Mouse (Mus musculus) heart, adult 18-20 months (tissue): ENCODE data around the gene Tmem198. TPM values are rescaled to one million over a fixed set of nuclear protein-coding genes. Genes with fewer than 3 reads are reported as not detected.

Source experiments
- DNase-seq, 2 experiments: peaks; one replicate each; pipeline ENCODE4 v3.0.0; 2021 to 2022; ENCODE audit warnings: mixed read lengths in 1 of 2
- long read RNA-seq, 2 experiments: library from polyadenylated mRNA; stranded (forward); transcript quantifications; one replicate each; pipeline ENCODE4 v2.0.0; 2021
- total RNA-seq, 2 experiments: library from RNA; stranded (reverse); gene quantifications; 2 replicates each; pipeline ENCODE4 v1.2.3; 2021

Gene Tmem198
- under 1 TPM; 0.30 to 0.46 TPM for total RNA-seq
- long read RNA-seq, experiment 1, partial matches to known transcripts = 0 of 2 reads
- long read RNA-seq, experiment 1, other reads (novel, unspliced or antisense) = 0 of 2 reads
- long read RNA-seq, experiment 2 = 0 reads

GRCm38 (mm10) chr1:75478916-75479634, at the start of gene Tmem198, which contains the start of gene Chpf:
Tmem198 (plus strand) TSS chr1:75479532.
Chpf (minus strand) TSS chr1:75479307.
- DNase-seq = peak; percentile 95 to 96

DNA sequence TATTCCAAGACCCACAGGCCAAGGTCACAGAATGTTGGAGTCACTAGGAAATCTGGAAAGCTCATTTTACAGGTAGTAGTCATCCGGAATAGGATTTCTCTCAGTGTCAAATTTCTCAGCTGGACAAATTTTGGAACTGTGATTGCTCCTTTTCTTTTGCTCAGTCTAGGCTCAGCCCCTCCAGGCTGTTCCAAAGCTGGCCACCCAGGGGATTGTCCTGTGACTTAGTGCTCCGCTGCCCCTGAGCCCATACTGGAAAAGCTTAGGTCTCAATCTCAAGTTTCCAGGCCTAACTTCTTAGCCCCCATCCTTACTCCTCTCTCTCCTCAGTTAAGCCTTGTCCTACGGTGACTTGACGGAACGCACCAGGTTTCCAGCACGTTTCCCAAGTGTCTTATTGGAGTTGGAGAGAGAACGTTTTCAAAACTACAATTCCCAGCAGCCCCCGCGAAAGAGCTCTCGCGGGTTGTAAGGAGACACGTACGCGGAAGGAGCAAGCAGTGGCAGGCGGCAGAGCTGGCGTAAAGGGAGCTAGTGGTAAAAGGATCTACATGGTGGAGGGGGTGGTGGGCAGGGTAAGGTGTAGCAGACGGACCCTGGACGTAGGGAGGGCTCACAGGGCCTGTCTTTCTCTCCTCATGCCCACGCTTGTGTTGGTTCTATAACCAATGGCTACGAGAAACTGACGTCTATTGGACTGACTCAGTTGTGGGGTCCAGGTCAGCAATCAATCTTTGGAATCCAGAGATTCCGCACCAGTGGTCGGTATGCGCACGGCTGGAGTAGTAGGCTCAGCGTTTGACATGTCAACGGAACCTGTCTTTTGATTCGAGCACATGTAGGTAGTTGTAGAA, 43.6 kb upstream of the Tmem198 start, which contains the start of gene Gmppa:
Gene Gmppa (plus strand): TSS at position 456 of the 854 bp plus-strand sequence.
- peak; percentile 90 to 94 for DNase-seq

DNA sequence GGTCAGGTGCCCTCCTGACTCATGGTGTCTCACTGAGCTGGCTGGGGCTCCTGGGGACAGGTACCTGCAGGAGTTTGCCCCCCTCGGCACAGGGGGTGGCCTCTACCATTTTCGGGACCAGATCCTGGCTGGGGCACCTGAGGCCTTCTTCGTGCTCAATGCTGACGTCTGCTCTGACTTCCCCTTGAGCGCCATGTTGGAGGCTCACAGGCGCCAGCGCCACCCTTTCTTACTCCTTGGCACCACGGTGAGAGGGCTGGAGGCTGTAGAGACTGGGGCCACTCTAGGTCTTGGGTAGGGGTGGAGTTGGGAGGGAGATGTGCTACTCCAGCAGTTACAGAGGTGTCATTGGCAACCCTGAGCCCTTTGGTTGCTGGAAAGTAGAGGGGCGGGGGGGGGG, 40.5 kb upstream of the Tmem198 start:
- no peak for DNase-seq

- DNase-seq = no peak
Observed at GRCm38 (mm10) chr1:75440661-75441060, 38.7 kb upstream of the Tmem198 start.

DNA sequence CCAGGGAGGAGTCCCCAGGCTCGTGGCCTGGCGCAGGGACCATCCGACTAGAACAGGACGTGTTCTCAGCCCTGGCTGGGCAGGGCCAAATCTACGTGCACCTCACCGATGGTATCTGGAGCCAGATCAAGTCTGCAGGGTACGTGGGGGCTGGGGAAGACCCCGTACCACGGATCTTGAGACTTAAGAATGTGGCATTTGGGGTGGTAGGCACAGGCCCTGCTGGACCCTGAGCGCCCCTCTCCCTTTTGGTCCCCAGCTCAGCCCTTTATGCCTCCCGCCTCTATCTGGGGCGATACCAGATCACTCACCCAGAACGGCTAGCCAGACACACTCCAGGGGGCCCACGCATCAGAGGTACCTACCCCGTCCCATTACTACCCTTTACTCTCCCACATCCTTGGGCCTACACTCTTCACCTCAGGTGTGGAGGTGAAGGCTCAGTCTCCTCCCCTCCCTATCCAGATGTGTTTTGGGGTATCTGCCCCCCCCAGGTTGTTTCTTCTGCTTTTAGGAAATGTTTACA, 37.8 kb upstream of the Tmem198 start:
- no peak for DNase-seq

- DNase-seq = no peak
Observed at GRCm38 (mm10) chr1:75442171-75442570, 37.2 kb upstream of the Tmem198 start.

DNA sequence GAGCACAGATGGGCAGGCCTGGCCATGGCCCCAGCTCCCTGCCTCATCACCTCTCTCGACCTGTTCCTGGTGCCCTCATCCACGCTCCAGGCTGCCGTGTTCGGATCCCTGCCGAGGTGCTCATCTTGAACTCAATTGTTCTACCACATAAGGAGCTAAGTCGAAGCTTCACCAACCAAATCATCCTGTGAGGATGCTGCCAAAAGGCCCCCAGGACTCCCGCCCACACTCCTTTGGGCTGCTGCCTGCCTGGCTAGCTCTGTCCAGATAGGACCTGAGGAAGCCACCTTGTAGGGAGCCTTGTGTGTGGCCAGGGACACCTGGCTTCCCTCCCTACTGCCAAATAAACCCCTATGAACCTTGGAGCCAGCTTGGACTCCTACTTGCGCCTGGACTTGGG, 36.5 kb upstream of the Tmem198 start:
- no peak for DNase-seq

- DNase-seq = no peak
Observed at GRCm38 (mm10) chr1:75443247-75444024, 35.9 kb upstream of the Tmem198 start.

DNA sequence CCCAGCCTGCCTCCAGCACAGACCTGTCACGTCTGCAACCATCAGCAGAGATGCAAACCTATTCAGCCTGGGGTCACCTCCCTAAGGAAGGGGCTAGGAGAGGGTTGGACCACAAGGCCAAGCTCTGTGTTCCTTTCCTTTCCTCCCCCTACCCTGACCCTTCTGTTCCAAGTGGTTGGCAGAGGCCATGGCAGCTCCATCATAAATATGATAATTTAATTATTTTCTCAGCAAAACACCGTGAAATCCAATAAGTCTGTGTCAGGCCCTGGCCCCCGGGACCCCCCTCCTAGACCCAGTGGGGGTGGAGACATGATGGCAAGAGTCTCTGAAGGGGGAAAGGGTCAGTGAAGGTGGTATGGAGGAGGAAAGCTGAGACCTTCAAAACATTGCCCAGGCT, 35.1 kb upstream of the Tmem198 start:
- no peak for DNase-seq

GRCm38 (mm10) chr1:75445141-75445701, 34.1 kb upstream of the Tmem198 start:
- DNase-seq = no peak

GRCm38 (mm10) chr1:75445751-75446611, 33.4 kb upstream of the Tmem198 start:
- peak; percentile 67 to 86 for DNase-seq

DNA sequence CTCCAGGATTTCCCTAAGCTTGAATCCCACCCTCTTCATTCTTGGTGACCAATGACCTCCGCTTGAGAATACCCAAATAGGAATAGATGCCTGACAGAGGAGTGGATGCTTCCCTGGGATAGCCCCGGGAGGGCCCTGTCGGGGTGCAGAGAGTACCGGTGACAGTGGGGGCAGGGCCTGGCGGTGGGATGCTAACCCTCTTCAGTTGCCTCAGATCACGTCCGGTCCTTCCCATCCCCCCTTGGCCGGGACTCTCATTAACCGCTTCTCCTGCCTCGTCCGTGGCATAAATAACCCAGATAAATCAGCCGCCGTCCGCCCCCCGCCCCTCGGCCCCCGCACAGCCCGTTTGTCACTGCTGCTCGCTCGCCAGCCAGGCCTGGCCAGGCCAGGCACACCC, 32.7 kb upstream of the Tmem198 start:
- no peak for DNase-seq

- no peak for DNase-seq
Observed at GRCm38 (mm10) chr1:75447265-75448051, 31.9 kb upstream of the Tmem198 start.

- no peak for DNase-seq
Observed at GRCm38 (mm10) chr1:75448052-75448431, 31.3 kb upstream of the Tmem198 start.

DNA sequence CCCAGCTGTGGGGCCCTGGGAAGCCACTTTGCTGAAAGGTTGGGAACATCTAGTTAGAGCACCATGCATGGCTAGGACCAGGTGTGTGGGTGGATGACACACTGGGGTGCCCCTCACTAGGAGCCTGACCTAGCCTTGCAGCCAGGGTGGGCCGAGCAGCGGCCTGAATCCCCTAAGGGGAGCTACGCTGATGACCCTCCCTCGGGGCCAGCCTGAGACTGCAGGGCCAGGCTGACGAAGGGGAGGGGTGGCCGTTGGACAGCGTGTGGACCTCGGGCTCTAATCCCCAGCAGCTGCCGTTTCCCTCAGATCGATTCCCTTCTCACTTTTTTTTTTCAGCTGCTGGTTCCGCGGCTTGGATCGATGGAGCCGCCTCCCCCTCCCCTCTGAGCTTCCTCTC, 30.4 kb upstream of the Tmem198 start:
- DNase-seq = no peak

DNA sequence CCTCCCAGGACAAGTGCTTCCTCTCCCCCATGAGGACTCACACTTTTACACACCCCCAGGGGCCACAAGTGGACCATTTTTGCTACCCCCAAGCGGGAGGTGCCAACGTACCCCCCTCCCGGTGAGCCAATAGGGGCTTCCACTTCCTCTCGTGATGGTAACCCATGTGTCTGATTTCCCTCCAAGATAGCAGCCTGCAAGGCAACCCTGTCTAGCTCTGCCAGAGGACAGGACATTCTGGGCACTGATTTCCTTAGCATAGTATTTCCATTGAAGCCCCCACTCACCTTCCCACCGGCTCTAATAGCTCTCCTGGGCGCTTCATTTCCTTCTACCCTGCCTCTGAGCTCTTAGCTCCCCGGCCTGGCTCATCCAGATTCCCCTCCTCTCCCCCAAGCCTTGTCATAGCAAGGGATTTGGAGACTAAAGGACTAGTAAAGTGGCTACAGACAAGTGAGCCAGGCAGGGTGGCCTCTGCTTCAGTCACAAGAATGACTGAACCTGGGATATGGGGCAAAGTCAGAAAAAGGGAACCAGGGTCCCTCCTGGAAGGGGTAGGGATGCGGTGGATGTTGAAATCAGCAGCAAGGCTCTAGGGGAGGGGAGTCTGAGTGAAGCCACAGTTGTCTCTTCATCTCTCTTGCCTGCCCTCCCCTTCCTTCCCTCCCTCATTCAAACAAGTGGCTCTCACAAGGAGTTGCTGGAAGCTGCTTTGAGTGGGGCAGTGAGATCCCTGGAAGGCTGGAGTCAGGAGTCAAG, 29.8 kb upstream of the Tmem198 start:
- no peak for DNase-seq

GRCm38 (mm10) chr1:75450314-75451005, 28.9 kb upstream of the Tmem198 start, which contains the start of gene Asic4:
Asic4 (plus strand) TSS chr1:75450436.
- no peak for DNase-seq

DNA sequence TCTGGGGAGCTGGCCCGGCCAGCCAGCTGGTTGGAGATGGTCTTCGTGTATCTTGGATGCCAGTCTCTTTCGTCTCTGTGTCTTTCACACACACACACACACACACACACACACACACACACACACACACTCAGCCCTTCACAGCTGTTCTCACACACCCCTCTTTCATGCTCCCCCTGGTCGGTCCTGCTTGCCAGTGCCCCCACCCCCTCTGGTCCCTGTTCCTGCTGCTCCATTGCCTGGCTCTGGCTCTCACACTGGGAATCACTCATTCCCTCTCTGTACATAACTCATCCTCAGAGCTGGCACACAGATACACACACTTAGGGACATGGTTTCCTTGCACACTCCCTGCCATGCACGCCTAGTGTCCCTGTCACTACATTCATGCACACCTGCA, 27.4 kb upstream of the Tmem198 start:
- no peak for DNase-seq
